Mouse (Mus musculus) liver, adult 2 months (tissue): ENCODE measurements around the gene Zfp212. TPM values are rescaled to one million over a fixed set of nuclear protein-coding genes. Genes with fewer than 3 reads are reported as not detected.
A peak's percentile ranks its signal among the peaks of the same experiment; 100 is the strongest.

Experiments used
- DNase-seq: peaks from one replicate; pipeline ENCODE4 v3.0.0-alpha.2; 2011; ENCODE audit warnings: low read depth, low spot score; ENCODE audit errors: extremely low read depth
- H3K27ac ChIP-seq: fragments of 200-500 bp; replicated peaks from 2 replicates; pipeline ENCODE4 v1.5.1; 2012; ENCODE audit warnings: low read depth, mild to moderate bottlenecking, control low read depth, inconsistent platforms, low read length; ENCODE audit not compliant: insufficient read depth
- H3K27me3 ChIP-seq: fragments of 200-500 bp; 2 replicates; pipeline ENCODE4 v1.6.1; 2012; ENCODE audit warnings: mild to moderate bottlenecking, moderate library complexity, low read length, inconsistent platforms; ENCODE audit not compliant: control insufficient read depth, insufficient read depth
- H3K36me3 ChIP-seq: fragments of 200-500 bp; 2 replicates; pipeline ENCODE4 v1.6.1; 2012; ENCODE audit warnings: low read length, inconsistent platforms; ENCODE audit not compliant: control insufficient read depth, insufficient read depth
- H3K4me1 ChIP-seq: fragments of 200-500 bp; 2 replicates; pipeline ENCODE4 v1.6.1; 2011; ENCODE audit warnings: low read length; ENCODE audit not compliant: control insufficient read depth, insufficient read depth
- H3K4me3 ChIP-seq: fragments of 200-500 bp; 2 replicates; pipeline ENCODE4 v1.5.1; 2011; ENCODE audit warnings: low read depth, mild to moderate bottlenecking, control low read depth, low read length, moderate library complexity; ENCODE audit not compliant: insufficient read depth
- H3K79me2 ChIP-seq: fragments of 200-500 bp; 2 replicates; pipeline ENCODE4 v1.6.1; 2012; ENCODE audit warnings: inconsistent platforms, mild to moderate bottlenecking, low read length, moderate library complexity; ENCODE audit not compliant: control insufficient read depth, insufficient read depth
- H3K9ac ChIP-seq: fragments of 200-500 bp; 2 replicates; pipeline ENCODE4 v1.6.1; 2012; ENCODE audit warnings: low read depth, mild to moderate bottlenecking, control low read depth, inconsistent platforms, low read length
- CTCF ChIP-seq: fragments of 200-500 bp; IDR thresholded peaks from 2 replicates; pipeline ENCODE4 v1.5.1; 2011; ENCODE audit warnings: low read depth, low read length, control low read depth
- POLR2A ChIP-seq: fragments of 200-500 bp; IDR thresholded peaks from 2 replicates; pipeline ENCODE4 v1.6.1; 2011; ENCODE audit warnings: low read length, control low read depth; ENCODE audit not compliant: insufficient read depth; ENCODE audit errors: extremely low read depth
- WGBS: fragments of 180-500 bp; shearing (Covaris S2); methylation state at CpG from one replicate; pipeline ENCODE4 v1.1.7; 2018; 5-methylcytosine and 5-hydroxymethylcytosine counted together
- polyA plus RNA-seq: library from polyadenylated mRNA; depleted of rRNA; stranded (reverse); fragments of >200 nt; gene quantifications from 2 replicates; pipeline ENCODE4 v1.2.3, GENCODE M21; 2012
- total RNA-seq: library from RNA; depleted of rRNA; stranded (reverse); fragments of >200 nt; gene quantifications from 2 replicates; pipeline ENCODE4 v1.2.3, GENCODE M21; 2014

The Zfp212 gene
- total and polyA plus RNA-seq, 2 experiments, result 3.3 to 5.0 TPM

GRCm38 (mm10) chr6:47917051-47917450 lies 3.2 kb upstream of the Zfp212 start:
- no peak overlapping the region for H3K27ac ChIP-seq
- H3K9ac ChIP-seq, result no peak overlapping the region
- DNase-seq, result no peak
- H3K4me1 ChIP-seq, result peaks cover 6% of the 10 kb centered on the region
- H3K79me2 ChIP-seq, result peaks cover 6% of the 10 kb centered on the region; the same call in 1 of the 2 replicates
- WGBS, result 74% methylated on average over 5 of the region's 5 CpGs
- no peaks in the 10 kb centered on the region for H3K36me3 ChIP-seq
- no peak overlapping the region for H3K4me3 ChIP-seq
- TF ChIP-seq CTCF, result no peak
- no peak for TF ChIP-seq POLR2A
- H3K27me3 ChIP-seq, result no peaks in the 10 kb centered on the region

DNA sequence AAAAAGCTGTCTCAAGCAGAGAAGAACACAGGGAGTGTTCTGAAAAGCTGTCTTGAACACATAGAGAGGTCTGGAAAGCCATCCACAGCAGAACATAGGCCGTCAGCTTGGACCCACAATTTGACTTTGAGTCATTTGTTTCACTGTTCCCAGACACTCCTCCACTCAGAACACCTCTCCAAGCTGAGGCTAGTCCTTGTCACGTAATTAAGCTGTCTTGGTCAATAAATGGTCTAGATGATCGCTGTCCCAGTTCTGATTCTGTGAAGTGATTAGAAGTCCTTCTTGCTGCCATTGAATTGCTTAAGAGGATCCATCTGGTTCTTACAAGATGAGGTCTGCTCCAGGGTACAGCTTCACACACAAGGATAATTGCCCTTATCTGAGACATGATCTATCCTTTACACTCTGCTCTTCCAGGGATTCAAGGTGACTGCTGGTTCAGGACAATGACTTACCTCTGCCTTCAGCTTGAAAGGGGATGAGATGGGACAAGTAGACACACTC lies 1.5 kb upstream of the Zfp212 start:
- peaks cover 9% of the 10 kb centered on the region; the same call in 1 of the 2 replicates for H3K79me2 ChIP-seq
- DNase-seq, result no peak
- whole genome bisulfite sequencing, result 94% methylated on average over 3 of the region's 3 CpGs
- no peaks in the 10 kb centered on the region for H3K27me3 ChIP-seq
- no peak overlapping the region for H3K27ac ChIP-seq
- H3K36me3 ChIP-seq, result no peaks in the 10 kb centered on the region
- H3K9ac ChIP-seq, result no peak overlapping the region
- peaks cover 7% of the 10 kb centered on the region for H3K4me1 ChIP-seq
- no peak overlapping the region for H3K4me3 ChIP-seq
- no peak for TF ChIP-seq POLR2A
- no peak for TF ChIP-seq CTCF

GRCm38 (mm10) chr6:47919646-47920446 lies 430 bp upstream of the Zfp212 start:
- H3K27ac ChIP-seq, result no peak overlapping the region
- DNase-seq, result no peak
- WGBS, result 33% methylated on average over 11 of the region's 11 CpGs
- no peak for TF ChIP-seq CTCF
- TF ChIP-seq POLR2A, result no peak
- H3K79me2 ChIP-seq, result peaks cover 9% of the 10 kb centered on the region; the same call in 1 of the 2 replicates
- H3K9ac ChIP-seq, result peak overlapping the region; percentile 42; the same call in 1 of the 2 replicates
- no peaks in the 10 kb centered on the region for H3K36me3 ChIP-seq
- no peaks in the 10 kb centered on the region for H3K27me3 ChIP-seq
- peak overlapping the region; percentile 31; the same call in 1 of the 2 replicates for H3K4me3 ChIP-seq
- H3K4me1 ChIP-seq, result peaks cover 7% of the 10 kb centered on the region

DNA sequence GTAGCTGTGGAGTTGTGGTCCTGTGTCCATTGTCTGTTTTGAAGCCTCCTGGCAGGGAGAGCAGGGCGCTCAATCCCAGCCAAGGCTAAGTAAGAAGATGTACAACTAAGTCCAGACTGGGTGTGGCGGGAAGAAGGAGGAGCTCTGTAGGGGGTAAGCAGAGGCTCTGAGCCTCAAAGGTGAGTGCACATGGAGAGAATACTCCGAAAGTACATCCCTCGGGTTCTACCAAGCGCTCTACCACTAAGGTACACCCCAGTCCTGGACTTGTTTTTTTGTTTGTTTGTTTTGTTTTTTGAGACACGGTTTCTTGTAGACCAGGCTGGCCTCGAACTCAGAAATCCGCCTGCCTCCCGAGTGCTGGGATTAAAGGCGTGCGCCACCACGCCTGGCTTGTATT lies 22.2 kb downstream of the Zfp212 start:
- Histone ChIP-seq H3K27me3 (no peaks in the 10 kb centered on the region), H3K79me2 (no peaks in the 10 kb centered on the region), H3K36me3 (no peaks in the 10 kb centered on the region), H3K9ac (no peak overlapping the region), H3K4me3 (peak overlapping the region; percentile 55), H3K27ac (no peak overlapping the region), H3K4me1 (no peaks in the 10 kb centered on the region)
- 55% methylated on average over 12 of the region's 12 CpGs for WGBS
- no peak for DNase-seq
- TF ChIP-seq CTCF, result no peak
- no peak for TF ChIP-seq POLR2A

- no peaks in the 10 kb centered on the region for H3K36me3 ChIP-seq
- TF ChIP-seq POLR2A, result no peak
- peak; percentile 66 for TF ChIP-seq CTCF
- 15% methylated on average over 64 of the region's 64 CpGs for WGBS
- no peaks in the 10 kb centered on the region for H3K79me2 ChIP-seq
- peak overlapping the region; percentile 55 for H3K4me3 ChIP-seq
- H3K9ac ChIP-seq, result peak overlapping the region; percentile 73
- H3K27ac ChIP-seq, result no peak overlapping the region
- no peaks in the 10 kb centered on the region for H3K27me3 ChIP-seq
- peak; percentile 24 for DNase-seq
- H3K4me1 ChIP-seq, result no peaks in the 10 kb centered on the region
Measured at GRCm38 (mm10) chr6:47943021-47943691, 22.9 kb downstream of the Zfp212 start.

- Histone ChIP-seq H3K36me3 (no peaks in the 10 kb centered on the region), H3K4me3 (peak overlapping the region; percentile 55; the same call in 1 of the 2 replicates), H3K27ac (no peak overlapping the region), H3K79me2 (no peaks in the 10 kb centered on the region), H3K27me3 (no peaks in the 10 kb centered on the region), H3K4me1 (no peaks in the 10 kb centered on the region), H3K9ac (no peak overlapping the region)
- WGBS, result 76% methylated on average over 3 of the region's 3 CpGs
- DNase-seq, result no peak
- no peak for TF ChIP-seq POLR2A
- TF ChIP-seq CTCF, result no peak
Measured at GRCm38 (mm10) chr6:47943721-47944120, 23.4 kb downstream of the Zfp212 start.
